Mouse (Mus musculus): ENCODE measurements around the gene Pigk. TPM values are rescaled to one million over a fixed set of nuclear protein-coding genes. Genes with fewer than 3 reads are reported as not detected.
"Not testable (repeated sequence)": the region's sequence is repeated elsewhere in the genome, so short reads cannot be mapped to it uniquely, and the experiment has no call there.

The Pigk gene
- polyA plus RNA-seq, 1 experiment, result 73.2 TPM

DNA sequence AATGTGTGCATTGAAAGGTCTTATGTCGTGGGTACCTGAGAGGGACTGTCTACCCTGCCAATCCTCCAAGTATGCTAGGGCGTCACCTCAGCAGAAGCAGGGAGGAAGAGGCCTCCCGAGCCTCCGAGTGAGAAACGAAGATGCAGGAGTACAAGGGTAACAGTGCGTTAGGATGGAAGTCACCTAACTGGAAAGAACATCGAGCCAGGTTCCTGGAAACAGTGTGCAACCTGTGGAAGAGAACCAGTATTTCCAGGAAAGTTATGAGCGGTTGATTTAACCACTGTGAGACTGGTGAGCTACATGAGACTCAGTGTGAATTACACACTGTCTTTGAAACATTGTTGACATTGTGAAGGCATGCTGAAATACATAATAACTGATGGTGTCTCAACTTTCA is 48.4 kb downstream of the Pigk start:
- H3K27ac ChIP-seq (ENCODE audit: insufficient read depth, low read length), result no peak overlapping the region
- H3K4me1 ChIP-seq (ENCODE audit: control insufficient read depth, insufficient read depth, low read length), result peaks cover 21% of the 10 kb centered on the region
- TF ChIP-seq CTCF (IDR thresholded peaks at IDR 0.05; ENCODE audit: borderline replicate concordance, insufficient read depth, low read length), result no peak
- TF ChIP-seq POLR2A (IDR thresholded peaks at IDR 0.05; ENCODE audit: low read depth, low read length), result no peak
- no peak overlapping the region for H3K4me3 ChIP-seq (ENCODE audit: insufficient read depth, low read length)

DNA sequence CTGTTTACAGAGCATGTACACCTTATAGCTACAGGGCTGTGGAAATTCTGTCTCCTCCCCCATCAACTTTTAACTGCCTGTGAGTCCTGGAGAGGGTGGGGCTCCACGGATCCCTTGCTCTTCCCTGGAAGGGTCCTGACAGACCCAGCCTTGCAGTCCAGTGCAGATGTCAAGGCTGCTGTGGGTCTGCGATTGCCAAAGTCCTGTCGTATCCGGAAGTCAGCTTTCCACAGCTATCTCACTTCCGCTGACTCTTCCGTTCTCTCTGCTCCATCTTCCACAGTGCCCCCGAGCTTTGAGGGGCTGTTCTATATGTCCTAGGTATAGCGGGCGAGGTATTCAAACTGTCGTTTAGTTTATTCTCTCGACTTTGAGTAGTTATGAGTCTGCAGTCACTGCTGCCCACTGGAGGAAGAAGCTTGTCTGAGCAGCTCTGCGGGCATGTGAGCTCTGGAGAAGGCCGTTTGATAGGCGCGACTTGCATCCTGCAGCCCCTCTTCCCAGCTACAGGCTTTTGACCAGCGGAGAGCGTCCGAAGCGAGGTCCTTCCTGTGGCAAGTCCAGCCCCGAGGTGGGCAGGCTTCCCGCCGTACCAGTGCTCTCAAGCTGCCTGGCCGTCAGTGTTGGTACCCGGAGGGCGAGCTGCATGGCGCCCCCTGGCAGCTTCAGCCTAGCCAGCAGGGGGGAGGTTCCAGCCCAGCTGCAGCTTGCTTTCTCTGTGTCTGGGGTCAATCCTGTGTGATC is 49.4 kb downstream of the Pigk start:
- TF ChIP-seq CTCF (IDR thresholded peaks at IDR 0.05; ENCODE audit: borderline replicate concordance, insufficient read depth, low read length) (no peak), POLR2A (IDR thresholded peaks at IDR 0.05; ENCODE audit: low read depth, low read length) (no peak)
- no peak overlapping the region for H3K4me3 ChIP-seq (ENCODE audit: insufficient read depth, low read length)
- H3K4me1 ChIP-seq (ENCODE audit: control insufficient read depth, insufficient read depth, low read length), result peaks cover 27% of the 10 kb centered on the region
- no peak overlapping the region for H3K27ac ChIP-seq (ENCODE audit: insufficient read depth, low read length)

DNA sequence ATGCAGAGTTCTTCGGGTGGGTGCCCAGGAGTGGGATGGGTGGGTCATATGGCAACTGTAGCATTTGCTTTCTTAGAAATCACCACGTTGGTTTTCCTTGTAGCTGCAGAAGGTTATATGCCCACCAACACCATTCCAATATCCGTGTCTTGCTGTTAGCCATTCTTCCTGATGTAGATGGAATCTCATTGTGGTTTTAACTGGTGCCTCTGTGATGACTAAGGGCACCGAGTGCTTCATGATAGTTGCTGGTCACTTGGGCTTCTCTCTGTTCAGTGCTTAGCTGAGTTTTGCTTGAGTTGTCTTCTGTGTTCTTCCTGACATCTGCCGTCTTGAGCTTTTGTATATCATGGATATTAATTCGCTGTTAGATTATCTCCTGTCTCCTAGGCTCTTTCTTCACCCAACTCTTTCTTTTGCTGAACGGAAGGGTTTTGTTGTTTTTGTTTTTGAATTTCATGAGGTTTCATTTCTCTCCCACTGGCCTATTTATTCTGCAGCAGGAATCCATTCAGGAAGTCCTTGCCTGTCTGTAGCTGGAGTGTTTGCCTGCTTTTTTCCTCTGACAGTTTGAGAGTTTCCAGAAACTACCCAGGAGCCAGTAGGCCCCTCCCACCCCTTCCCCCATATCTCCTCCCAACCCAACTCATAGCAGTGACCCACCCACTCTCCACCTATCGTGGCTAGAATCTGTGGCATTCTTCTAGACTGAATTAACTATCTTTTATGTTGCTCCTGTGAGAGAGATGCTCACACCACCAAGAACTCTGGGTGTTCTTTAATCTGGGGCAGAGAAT is 50.8 kb downstream of the Pigk start:
- Histone ChIP-seq H3K27ac (ENCODE audit: insufficient read depth, low read length) (peak overlapping the region; percentile 94), H3K4me1 (ENCODE audit: control insufficient read depth, insufficient read depth, low read length) (peaks cover 24% of the 10 kb centered on the region), H3K4me3 (ENCODE audit: insufficient read depth, low read length) (no peak overlapping the region)
- TF ChIP-seq CTCF (IDR thresholded peaks at IDR 0.05; ENCODE audit: borderline replicate concordance, insufficient read depth, low read length) (no peak), POLR2A (IDR thresholded peaks at IDR 0.05; ENCODE audit: low read depth, low read length) (no peak)

DNA sequence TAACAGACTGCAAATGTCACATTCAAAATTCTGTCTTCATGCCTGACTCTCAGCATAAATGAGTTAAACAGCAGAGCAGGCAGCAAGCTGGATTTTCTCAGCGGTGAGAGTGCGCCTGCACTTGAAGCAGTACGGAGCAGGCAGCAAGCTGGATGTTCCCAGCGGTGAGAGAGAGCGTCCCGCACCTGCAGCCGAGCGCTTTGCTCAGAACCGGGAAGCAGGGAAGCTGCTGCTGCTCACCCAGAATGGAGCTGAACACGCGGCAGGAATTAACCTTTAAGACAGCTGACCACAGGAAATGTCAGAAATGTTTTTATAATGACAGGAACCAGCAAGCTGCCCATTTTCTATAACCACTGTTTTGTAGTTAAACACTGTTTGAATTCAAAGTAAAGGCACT is 53.6 kb downstream of the Pigk start:
- H3K4me1 ChIP-seq (ENCODE audit: control insufficient read depth, insufficient read depth, low read length), result peaks cover 24% of the 10 kb centered on the region
- TF ChIP-seq POLR2A (IDR thresholded peaks at IDR 0.05; ENCODE audit: low read depth, low read length) (no peak), CTCF (IDR thresholded peaks at IDR 0.05; ENCODE audit: borderline replicate concordance, insufficient read depth, low read length) (no peak)
- no peak overlapping the region for H3K27ac ChIP-seq (ENCODE audit: insufficient read depth, low read length)
- H3K4me3 ChIP-seq (ENCODE audit: insufficient read depth, low read length), result no peak overlapping the region

DNA sequence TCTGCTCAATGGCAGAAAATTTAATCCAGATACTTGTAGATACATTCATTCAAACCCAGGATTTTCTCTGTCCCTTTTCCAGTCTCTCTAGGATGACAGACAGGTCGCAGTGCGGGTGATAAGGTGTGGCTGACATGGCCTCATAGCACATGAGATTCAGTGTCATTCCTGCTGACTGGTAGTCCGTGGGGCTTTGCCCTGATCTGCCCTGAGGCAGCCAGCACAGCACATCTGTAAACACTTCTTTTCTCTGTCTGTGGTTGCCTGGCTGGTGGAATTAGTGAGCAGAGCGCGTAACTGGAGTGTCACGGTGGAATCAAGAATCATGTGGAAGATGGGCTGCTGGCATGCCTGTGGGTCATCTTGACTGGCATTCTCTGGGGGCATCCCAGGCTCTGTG is 56.2 kb downstream of the Pigk start:
- Histone ChIP-seq H3K4me1 (ENCODE audit: control insufficient read depth, insufficient read depth, low read length) (peaks cover 18% of the 10 kb centered on the region), H3K4me3 (ENCODE audit: insufficient read depth, low read length) (no peak overlapping the region), H3K27ac (ENCODE audit: insufficient read depth, low read length) (no peak overlapping the region)
- no peak for TF ChIP-seq POLR2A (IDR thresholded peaks at IDR 0.05; ENCODE audit: low read depth, low read length)
- TF ChIP-seq CTCF (IDR thresholded peaks at IDR 0.05; ENCODE audit: borderline replicate concordance, insufficient read depth, low read length), result no peak

DNA sequence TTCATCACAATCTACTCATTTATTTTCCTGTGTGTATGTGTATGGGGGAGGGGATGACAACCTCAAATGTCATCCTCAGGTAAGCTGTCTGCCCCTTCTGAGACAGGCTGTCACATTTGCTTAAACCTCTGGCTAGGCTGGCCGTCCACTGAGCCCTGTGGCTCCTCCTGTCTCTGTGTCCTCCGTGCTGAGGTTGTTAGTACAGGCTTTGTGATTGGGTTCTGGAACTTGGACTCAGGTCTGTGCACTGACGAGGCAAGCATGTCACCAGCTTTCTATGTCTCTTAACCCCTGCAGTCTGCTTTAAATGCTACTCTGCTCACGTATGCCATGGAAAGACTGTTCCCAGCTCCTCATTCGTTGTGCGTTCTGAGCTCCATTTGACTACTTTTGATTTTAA is 62.5 kb downstream of the Pigk start:
- H3K4me1 ChIP-seq (ENCODE audit: control insufficient read depth, insufficient read depth, low read length), result no peaks in the 10 kb centered on the region
- TF ChIP-seq POLR2A (IDR thresholded peaks at IDR 0.05; ENCODE audit: low read depth, low read length) (no peak), CTCF (IDR thresholded peaks at IDR 0.05; ENCODE audit: borderline replicate concordance, insufficient read depth, low read length) (no peak)
- H3K4me3 ChIP-seq (ENCODE audit: insufficient read depth, low read length), result no peak overlapping the region
- no peak overlapping the region for H3K27ac ChIP-seq (ENCODE audit: insufficient read depth, low read length)

DNA sequence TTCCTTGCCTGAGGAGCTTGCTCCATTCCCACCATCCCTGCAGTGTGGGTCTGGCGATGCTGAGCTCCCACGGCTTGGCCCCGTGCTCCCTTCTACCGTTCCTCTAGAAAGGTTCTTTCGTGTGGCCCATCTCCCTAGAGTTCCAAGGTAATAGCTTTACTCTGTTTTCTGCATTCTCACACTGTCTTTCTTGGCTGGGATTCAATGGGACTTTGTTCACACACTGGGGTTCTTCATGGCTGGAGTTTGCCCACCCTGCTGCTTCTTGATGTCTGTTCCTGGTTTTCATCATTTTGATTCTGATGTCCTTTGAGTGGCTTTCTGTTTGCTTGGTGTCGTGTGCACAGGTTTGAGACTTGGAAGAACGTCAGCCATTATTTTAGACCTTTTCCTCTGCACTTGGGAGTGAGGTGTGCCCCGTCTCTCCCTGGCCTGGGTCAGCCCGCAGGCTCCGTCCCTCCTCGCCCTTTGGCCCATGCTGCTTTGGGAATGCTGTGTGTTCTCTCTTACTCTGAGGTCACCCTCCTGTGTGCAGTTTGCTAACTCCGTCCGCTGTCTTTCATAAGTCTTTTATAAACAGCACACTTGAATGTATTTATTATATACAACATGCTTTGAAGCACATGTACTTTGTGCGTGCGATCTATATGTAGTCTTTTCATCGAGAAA is 63.1 kb downstream of the Pigk start:
- no peak for TF ChIP-seq POLR2A (IDR thresholded peaks at IDR 0.05; ENCODE audit: low read depth, low read length)
- no peak for TF ChIP-seq CTCF (IDR thresholded peaks at IDR 0.05; ENCODE audit: borderline replicate concordance, insufficient read depth, low read length)
- Histone ChIP-seq H3K4me3 (ENCODE audit: insufficient read depth, low read length) (no peak overlapping the region), H3K4me1 (ENCODE audit: control insufficient read depth, insufficient read depth, low read length) (no peaks in the 10 kb centered on the region), H3K27ac (ENCODE audit: insufficient read depth, low read length) (no peak overlapping the region)

DNA sequence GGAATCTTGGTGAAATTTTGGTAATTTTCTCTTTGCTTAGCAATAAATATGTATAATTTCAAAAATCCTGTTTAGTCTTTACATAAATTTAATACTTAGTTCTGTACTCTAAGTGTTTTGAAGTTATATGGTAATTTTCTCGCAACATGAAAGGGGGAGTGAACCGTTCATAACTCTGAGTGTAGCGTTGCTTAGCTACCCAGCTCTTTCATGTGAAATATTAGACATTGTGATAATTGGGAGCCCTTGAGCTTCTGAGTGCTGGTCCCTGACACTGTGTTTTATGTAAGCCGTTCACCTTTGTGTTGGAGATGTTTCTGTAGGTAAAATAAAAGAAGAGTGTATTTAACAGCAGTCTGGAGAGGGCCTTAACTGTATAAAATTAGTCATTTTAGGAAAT is 65.9 kb downstream of the Pigk start:
- no peak overlapping the region for H3K4me3 ChIP-seq (ENCODE audit: insufficient read depth, low read length)
- no peak for TF ChIP-seq POLR2A (IDR thresholded peaks at IDR 0.05; ENCODE audit: low read depth, low read length)
- no peak for TF ChIP-seq CTCF (IDR thresholded peaks at IDR 0.05; ENCODE audit: borderline replicate concordance, insufficient read depth, low read length)
- no peak overlapping the region for H3K27ac ChIP-seq (ENCODE audit: insufficient read depth, low read length)
- H3K4me1 ChIP-seq (ENCODE audit: control insufficient read depth, insufficient read depth, low read length), result no peaks in the 10 kb centered on the region

DNA sequence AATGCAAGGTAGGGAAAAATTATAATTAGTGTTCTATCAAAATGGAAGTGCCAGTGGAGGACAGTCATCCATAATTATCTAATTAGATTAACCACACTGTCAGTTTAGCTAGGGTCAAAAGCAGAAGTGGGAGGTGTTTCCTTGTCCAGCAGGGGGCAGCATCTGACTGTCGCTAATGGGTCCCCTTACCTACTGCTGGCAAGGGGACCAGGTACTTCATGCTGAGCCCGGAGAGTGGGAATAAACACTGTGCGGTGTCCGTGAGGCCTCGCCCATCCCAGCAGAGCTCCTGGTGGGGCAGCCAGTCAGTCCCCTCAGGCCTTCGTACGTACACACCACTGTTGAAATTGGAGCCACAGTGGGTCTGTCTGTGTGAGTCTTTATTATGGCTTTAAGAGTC is 69.9 kb downstream of the Pigk start:
- H3K4me1 ChIP-seq (ENCODE audit: control insufficient read depth, insufficient read depth, low read length), result no peaks in the 10 kb centered on the region
- no peak overlapping the region for H3K27ac ChIP-seq (ENCODE audit: insufficient read depth, low read length)
- H3K4me3 ChIP-seq (ENCODE audit: insufficient read depth, low read length), result no peak overlapping the region
- TF ChIP-seq POLR2A (IDR thresholded peaks at IDR 0.05; ENCODE audit: low read depth, low read length) (no peak), CTCF (IDR thresholded peaks at IDR 0.05; ENCODE audit: borderline replicate concordance, insufficient read depth, low read length) (peak; percentile 72; the same call in 1 of the 2 replicates)

DNA sequence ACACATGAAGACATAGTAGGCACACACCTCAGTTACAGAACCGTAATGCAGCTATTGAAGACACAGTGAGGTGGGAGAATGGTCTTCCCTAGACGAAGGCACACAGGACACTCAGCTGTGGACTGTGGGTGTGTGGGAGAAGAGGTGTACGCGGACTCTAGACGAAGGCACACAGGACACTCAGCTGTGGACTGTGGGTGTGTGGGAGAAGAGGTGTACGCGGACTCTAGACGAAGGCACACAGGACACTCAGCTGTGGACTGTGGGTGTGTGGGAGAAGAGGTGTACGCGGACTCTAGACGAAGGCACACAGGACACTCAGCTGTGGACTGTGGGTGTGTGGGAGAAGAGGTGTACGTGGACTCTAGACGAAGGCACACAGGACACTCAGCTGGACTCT is 70.5 kb downstream of the Pigk start:
- not testable (repeated sequence) for H3K4me1 ChIP-seq (ENCODE audit: control insufficient read depth, insufficient read depth, low read length); H3K4me3 ChIP-seq (ENCODE audit: insufficient read depth, low read length); H3K27ac ChIP-seq (ENCODE audit: insufficient read depth, low read length)

DNA sequence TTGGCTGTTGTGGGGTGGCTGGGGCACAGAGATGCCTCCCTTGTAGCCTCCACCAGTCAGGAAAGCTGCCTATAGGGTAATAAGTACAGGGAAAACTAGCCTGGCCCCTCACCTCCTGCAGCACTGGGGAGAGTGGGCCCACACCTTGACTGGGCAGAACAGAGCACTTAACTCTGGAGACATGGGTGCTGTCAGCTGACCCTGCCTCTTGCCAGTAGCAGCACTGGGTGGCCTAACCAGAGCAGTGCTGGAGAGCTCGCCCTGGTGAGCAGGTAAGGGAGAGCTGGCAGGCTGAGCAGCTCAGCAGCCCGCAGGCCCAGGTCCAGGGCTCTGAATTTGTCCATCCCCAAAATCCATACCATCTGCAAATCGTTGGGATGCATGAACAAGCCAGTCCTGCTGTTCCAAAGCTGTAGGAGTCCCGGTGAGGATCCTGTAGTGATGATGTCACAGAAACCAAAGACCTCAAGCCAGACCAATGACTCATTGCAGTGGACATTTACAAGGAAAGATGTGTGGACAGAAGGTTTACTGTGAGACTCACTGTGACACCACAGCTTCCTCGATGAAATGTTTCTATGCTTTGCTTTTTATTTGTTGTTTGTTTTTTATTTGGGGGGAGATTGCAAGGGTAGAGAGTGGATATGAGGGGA is 74.5 kb downstream of the Pigk start:
- H3K4me3 ChIP-seq (ENCODE audit: insufficient read depth, low read length); H3K27ac ChIP-seq (ENCODE audit: insufficient read depth, low read length): not testable (repeated sequence)

More for the DNA sequence above, 74.5 kb downstream of the Pigk start:
- not testable (repeated sequence) for H3K4me1 ChIP-seq (ENCODE audit: control insufficient read depth, insufficient read depth, low read length)
